Mouse (Mus musculus) liver, embryonic 12.5 days (tissue): ENCODE data around the gene Gm9903. TPM values are rescaled to one million over a fixed set of nuclear protein-coding genes. Genes with fewer than 3 reads are reported as not detected.

ENCODE experiments used
- ATAC-seq: fragments of 200-750 bp; cut with Nextera tagmentation; 2 replicates; pipeline ENCODE4 v1.8.0; 2017; ENCODE audit warnings: moderate number of reproducible peaks, mild to moderate bottlenecking, moderate library complexity
- H3K27ac ChIP-seq: fragments of 300-500 bp; sonication (generic); 2 replicates; pipeline ENCODE4 v1.5.1; 2016; ENCODE audit warnings: mild to moderate bottlenecking
- H3K27me3 ChIP-seq: fragments of 300-500 bp; sonication (generic); replicated peaks from 2 replicates; pipeline ENCODE4 v1.6.1; 2016; ENCODE audit warnings: mild to moderate bottlenecking, moderate library complexity
- H3K36me3 ChIP-seq: fragments of 300-500 bp; sonication (generic); 2 replicates; pipeline ENCODE4 v1.6.1; 2016; ENCODE audit warnings: mild to moderate bottlenecking, moderate library complexity
- H3K4me1 ChIP-seq: fragments of 300-500 bp; sonication (generic); 2 replicates; pipeline ENCODE4 v1.6.1; 2016
- H3K4me2 ChIP-seq: fragments of 300-500 bp; sonication (generic); 2 replicates; pipeline ENCODE4 v1.6.1; 2016; ENCODE audit warnings: mild to moderate bottlenecking, moderate library complexity
- H3K4me3 ChIP-seq: fragments of 300-500 bp; sonication (generic); 2 replicates; pipeline ENCODE4 v1.5.1; 2016; ENCODE audit warnings: mild to moderate bottlenecking, moderate library complexity
- H3K9ac ChIP-seq: fragments of 300-500 bp; sonication (generic); 2 replicates; pipeline ENCODE4 v1.6.1; 2016; ENCODE audit warnings: mild to moderate bottlenecking, moderate library complexity
- H3K9me3 ChIP-seq: fragments of 300-500 bp; sonication (generic); replicated peaks from 2 replicates; pipeline ENCODE4 v1.6.1; 2016; ENCODE audit warnings: mild to moderate bottlenecking, moderate library complexity
- WGBS: fragments of 180-500 bp; shearing (Covaris S2); methylation state at CpG from one replicate; pipeline ENCODE4 v1.1.7; 2016; ENCODE audit not compliant: insufficient replicate concordance; 5-methylcytosine and 5-hydroxymethylcytosine counted together
- polyA plus RNA-seq: library from polyadenylated mRNA; unstranded; fragments of >200 nt; fragmentation: Nextera tagmentation; extraction: Ambion mirVana; gene quantifications from 2 replicates; pipeline ENCODE4 v1.2.1, GENCODE M21; 2016

Gene Gm9903
- polyA plus RNA-seq, 1 experiment from 2014 or later: 0.11 TPM

DNA sequence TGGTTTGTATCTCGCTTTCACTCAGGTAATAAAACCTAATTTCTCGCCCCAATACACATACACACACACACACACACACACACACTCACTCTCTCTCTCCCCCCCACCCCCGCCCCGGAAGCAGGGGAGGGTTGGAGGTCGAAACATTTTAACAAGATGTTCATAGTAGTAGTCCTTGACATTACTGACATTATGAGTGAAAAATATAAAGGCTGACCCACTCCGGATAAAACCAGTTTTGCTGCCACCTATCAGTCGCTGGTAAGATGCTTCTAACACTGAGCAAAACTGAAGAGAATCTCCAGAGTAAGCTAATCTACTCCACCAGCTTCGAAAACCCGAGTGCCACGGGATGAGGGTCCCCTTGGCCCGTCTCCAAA is 21.8 kb downstream of the Gm9903 start:
- peaks cover 76% of the 10 kb centered on the region for H3K4me1 ChIP-seq
- peak overlapping the region; percentile 93 for H3K4me3 ChIP-seq
- H3K36me3 ChIP-seq: peaks cover 75% of the 10 kb centered on the region
- no peaks in the 10 kb centered on the region for H3K27me3 ChIP-seq
- H3K9ac ChIP-seq: peak overlapping the region; percentile 94
- H3K9me3 ChIP-seq: no peaks in the 10 kb centered on the region
- H3K27ac ChIP-seq: peak overlapping the region; percentile 93
- ATAC-seq: no peak
- peak overlapping the region; percentile 79 for H3K4me2 ChIP-seq
- 1% methylated on average over 11 of the region's 11 CpGs for WGBS

DNA sequence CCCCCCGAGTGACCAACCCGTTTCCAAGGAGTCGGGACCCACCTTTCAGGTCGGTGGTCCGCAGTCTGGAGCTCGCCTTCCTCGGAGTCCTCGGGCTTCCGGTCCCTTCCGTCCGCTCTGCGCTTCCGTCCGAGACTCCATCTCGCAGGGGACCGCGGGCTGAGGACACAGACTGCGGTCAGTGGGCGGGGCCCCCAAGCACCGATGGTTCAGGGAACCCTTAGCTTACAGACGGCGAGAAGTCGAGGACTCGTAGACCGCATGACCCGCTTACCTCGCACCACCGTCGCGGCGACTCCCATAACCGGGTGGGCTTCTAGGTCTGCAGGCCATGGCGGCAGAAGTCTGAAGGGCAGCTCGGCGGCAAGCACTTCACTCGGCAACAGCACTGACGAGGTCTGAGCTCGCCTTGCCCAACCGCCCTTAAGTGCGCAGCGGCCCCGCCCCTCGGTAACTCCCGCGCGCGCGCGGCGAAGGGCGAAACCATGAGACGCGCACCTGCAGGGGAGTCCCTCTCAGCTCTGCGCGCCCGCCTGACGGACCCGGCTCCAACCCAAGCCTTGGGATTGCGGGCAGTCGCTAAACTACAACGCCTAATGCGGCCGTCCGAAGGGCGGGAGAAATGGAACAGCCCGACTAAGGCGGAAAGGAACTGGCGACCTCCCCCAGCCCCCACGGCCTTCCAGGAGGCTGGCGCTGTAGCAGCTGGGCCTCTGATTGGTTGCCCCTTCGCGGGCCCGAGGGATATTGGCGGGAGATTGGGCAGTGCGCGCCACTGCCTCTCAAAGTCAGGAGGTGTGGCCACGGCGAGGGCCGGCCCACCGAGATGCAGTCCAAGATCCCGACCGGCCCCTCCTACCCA is 22.4 kb downstream of the Gm9903 start, which contains the start of gene Slbp:
TSS of gene Slbp (minus strand) at position 654 of the 862 bp plus-strand sequence.
- peaks cover 69% of the 10 kb centered on the region for H3K36me3 ChIP-seq
- peak; percentile 88 for ATAC-seq
- H3K27ac ChIP-seq: peak within 1 kb of the TSS; percentile 93
- peak within 1 kb of the TSS; percentile 93 for H3K4me3 ChIP-seq
- no peaks in the 10 kb centered on the region for H3K27me3 ChIP-seq
- H3K9me3 ChIP-seq: no peaks in the 10 kb centered on the region
- H3K4me2 ChIP-seq: peak within 1 kb of the TSS; percentile 79
- H3K4me1 ChIP-seq: peaks cover 78% of the 10 kb centered on the region
- under 1% methylated on average over 82 of the region's 82 CpGs for WGBS
- H3K9ac ChIP-seq: peak within 1 kb of the TSS; percentile 94

DNA sequence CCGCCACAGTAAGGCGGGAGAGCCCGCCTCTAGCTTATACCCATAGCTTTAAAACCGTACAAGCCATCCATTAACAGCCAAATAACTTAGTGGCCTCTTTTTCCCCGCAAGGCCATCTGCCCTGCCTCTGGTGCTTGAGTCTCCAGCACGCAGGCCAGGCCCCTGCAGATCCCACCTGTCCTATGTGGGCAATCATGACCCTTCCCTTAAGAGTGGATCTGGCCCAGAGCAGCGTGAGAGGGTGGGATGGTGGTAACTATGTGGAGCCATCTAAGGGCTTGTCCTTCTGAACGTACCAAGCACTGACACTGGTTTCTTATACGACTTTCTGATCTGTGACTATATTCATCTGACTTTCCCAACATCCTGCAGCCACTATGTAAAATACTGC is 23.1 kb downstream of the Gm9903 start:
- H3K4me1 ChIP-seq: peaks cover 72% of the 10 kb centered on the region
- ATAC-seq: peak; percentile 17

DNA sequence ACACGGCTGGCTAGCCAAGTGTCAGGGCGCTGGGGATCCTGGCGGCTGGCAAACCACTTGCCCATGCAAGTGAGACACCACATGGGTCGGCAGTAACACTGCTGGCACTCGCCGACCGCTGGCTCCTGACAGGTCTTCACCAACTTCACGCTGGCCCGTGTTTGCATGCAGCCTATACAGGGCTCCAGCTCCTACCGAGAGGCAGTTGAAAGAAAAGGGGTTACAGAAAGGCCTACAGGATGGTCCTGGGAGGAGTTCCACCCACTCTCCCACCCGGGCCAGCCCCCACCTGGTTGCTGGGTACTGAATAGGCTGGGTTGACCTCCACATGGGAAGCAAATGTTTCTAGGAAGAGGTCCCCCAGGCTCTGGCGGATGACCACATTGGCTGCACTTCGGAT is 24.7 kb downstream of the Gm9903 start:
- ATAC-seq: no peak
- Histone ChIP-seq H3K36me3 (peaks cover 46% of the 10 kb centered on the region), H3K4me2 (no peak overlapping the region), H3K4me1 (peaks cover 65% of the 10 kb centered on the region), H3K9me3 (no peaks in the 10 kb centered on the region), H3K9ac (0 out of 2 replicates have a peak overlapping the region, but pooled peaks have one; percentile 17), H3K27me3 (no peaks in the 10 kb centered on the region), H3K4me3 (no peak overlapping the region), H3K27ac (no peak overlapping the region)
- 90% methylated on average over 13 of the region's 13 CpGs for WGBS

More for the DNA sequence above, 23.1 kb downstream of the Gm9903 start:
- Histone ChIP-seq H3K9ac (peak overlapping the region; percentile 69), H3K4me2 (peak overlapping the region; percentile 79), H3K36me3 (peaks cover 62% of the 10 kb centered on the region), H3K27me3 (no peaks in the 10 kb centered on the region), H3K27ac (peak overlapping the region; percentile 93), H3K4me3 (peak overlapping the region; percentile 93), H3K9me3 (no peaks in the 10 kb centered on the region)
- WGBS: 3% methylated on average over 9 of the region's 9 CpGs

DNA sequence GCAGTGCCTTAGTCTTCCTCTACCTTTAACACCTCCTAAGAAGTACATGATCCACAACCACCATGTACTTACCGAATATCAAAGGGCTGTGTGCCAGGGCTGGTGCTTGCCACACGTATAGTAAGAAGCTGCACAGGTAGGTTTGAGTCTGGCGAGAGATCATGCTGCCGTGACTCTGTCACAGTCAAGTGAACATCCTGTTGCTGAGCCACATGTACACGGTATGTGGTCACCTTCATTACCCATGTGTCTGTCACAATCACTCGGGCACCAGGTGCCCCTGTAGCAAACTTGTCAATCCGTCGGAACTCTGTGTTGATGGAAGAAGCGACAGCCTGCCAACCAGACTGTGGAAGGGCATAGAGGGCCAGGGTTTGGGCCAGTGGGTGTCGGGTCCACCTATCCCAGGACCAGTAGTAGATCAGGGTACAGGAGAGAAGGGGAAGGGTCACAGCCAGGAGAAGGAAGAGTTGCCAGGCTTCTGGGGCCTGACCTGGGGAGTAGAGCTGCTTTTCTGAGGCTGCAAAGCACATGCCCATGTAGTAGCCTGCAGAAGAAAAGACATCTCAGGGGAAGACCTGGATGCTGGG is 25.6 kb downstream of the Gm9903 start:
- Histone ChIP-seq H3K9me3 (no peaks in the 10 kb centered on the region), H3K9ac (peak overlapping the region; percentile 96), H3K4me3 (no peak overlapping the region; the same call in 1 of the 2 replicates), H3K4me1 (peaks cover 65% of the 10 kb centered on the region), H3K27me3 (no peaks in the 10 kb centered on the region), H3K4me2 (peak overlapping the region; percentile 98), H3K27ac (no peak overlapping the region), H3K36me3 (peaks cover 41% of the 10 kb centered on the region)
- ATAC-seq: no peak
- 86% methylated on average over 10 of the region's 10 CpGs for WGBS

DNA sequence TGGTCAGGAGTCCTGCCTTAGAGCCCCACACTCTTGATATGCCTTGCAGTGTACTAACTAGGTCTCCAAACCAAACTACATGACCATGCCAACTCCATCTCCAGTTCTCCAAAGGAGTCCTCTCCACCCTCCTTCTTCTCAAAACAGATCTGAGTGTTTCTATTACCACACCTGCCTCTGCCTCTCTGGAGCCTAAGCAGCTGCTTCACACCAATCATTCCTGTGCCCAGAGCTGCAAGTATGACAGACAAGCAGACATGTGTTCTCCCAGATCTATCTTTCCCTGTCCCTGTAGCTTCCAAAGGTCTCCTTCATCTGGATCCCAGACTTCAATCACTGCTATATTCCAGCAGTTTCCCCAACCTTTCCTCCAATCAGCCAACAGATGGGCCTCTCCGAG is 27.0 kb downstream of the Gm9903 start:
- WGBS: 21% methylated on average over 1 of the region's 1 CpGs
- no peak for ATAC-seq
- H3K27me3 ChIP-seq: no peaks in the 10 kb centered on the region
- peaks cover 67% of the 10 kb centered on the region for H3K4me1 ChIP-seq
- H3K36me3 ChIP-seq: peaks cover 48% of the 10 kb centered on the region
- H3K4me3 ChIP-seq: peak overlapping the region; percentile 97
- peak overlapping the region; percentile 95 for H3K27ac ChIP-seq
- H3K9ac ChIP-seq: peak overlapping the region; percentile 96
- peak overlapping the region; percentile 98 for H3K4me2 ChIP-seq
- H3K9me3 ChIP-seq: no peaks in the 10 kb centered on the region

DNA sequence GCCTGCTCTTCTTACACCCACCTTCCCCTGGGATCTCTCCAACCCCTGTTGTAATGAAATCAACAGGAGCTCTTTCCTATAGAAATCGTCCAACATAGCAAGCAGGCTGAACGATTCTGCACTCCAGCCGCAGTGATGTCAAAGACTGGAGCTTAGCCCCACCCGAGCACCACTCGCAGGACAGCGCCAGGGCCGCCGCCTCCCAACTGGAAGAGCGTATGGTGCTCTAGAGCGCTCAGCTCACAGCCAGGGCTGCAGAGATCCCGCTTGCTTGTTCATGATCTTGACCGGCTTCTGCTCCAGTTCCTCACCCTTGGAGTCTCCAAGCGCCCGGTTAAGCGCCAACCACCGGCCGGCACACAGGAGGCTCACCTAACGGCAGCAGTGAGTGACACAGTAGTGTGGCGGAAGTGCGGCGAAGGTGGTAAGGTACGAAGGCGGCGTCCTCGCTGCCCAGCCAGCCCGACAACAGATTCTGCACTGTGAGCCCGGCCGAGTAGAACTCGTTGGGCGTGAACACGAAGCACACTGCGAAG is 27.6 kb downstream of the Gm9903 start:
- Histone ChIP-seq H3K4me2 (peak overlapping the region; percentile 98), H3K9ac (peak overlapping the region; percentile 96), H3K36me3 (peaks cover 54% of the 10 kb centered on the region), H3K27me3 (no peaks in the 10 kb centered on the region), H3K27ac (peak overlapping the region; percentile 95), H3K4me1 (peaks cover 67% of the 10 kb centered on the region), H3K4me3 (peak overlapping the region; percentile 97), H3K9me3 (no peaks in the 10 kb centered on the region)
- WGBS: 1% methylated on average over 32 of the region's 32 CpGs
- peak; percentile 59 for ATAC-seq

DNA sequence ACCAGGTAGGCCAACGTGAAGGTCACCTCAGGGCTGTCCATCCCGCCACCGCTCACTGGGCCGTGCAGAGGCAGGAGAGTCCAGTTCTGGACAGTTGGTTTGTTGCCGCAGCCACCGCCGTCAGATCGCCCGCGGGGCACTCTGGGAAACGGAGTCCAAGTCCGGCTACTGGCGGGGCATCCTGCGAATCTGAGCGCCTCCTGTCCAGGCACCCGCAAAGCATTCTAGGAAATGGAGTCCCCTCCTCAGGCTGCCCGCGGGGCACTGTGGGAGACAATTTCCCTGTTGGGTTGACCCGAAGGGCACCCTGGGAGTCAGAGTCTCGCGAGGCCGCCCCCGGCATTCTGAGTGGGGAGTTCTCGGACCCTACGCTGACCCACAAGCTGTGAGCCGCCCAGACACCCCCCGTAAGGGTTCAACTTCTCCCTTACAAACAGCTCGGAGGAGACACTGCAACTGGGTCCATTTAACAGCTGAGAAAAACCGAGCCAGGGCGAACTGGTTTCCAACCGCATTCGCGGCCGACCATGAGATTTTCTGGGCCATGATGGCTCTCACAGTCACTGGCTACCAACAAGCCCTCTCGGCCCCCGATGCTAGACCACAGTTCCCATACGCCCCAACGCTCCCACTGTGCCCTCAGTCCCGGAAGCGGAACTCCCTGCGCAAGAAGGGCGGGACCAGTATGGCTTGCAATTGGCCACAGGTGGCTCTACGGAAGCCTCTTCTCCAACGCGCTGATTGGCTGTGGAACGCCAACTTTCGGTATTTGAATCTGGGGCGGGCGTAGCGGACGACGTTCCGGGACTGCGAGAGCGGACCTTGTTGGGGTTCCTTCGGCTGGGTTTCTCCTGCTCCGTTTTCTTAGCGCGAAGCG is 28.3 kb downstream of the Gm9903 start, which contains the start of the genes Tacc3 and Tmem129:
TSS of gene Tacc3 (plus strand) at position 342 of the 877 bp plus-strand sequence.
TSS of gene Tmem129 (minus strand) at position 630 of the 877 bp plus-strand sequence.
- WGBS: under 1% methylated on average over 60 of the region's 60 CpGs
- Histone ChIP-seq H3K4me3 (peak within 1 kb of the TSS; percentile 97), H3K4me2 (peak within 1 kb of the TSS; percentile 98), H3K27me3 (no peaks in the 10 kb centered on the region), H3K36me3 (peaks cover 61% of the 10 kb centered on the region), H3K9me3 (no peaks in the 10 kb centered on the region), H3K9ac (peak within 1 kb of the TSS; percentile 96), H3K4me1 (peaks cover 63% of the 10 kb centered on the region), H3K27ac (peak within 1 kb of the TSS; percentile 95)
- peak; percentile 92 for ATAC-seq

DNA sequence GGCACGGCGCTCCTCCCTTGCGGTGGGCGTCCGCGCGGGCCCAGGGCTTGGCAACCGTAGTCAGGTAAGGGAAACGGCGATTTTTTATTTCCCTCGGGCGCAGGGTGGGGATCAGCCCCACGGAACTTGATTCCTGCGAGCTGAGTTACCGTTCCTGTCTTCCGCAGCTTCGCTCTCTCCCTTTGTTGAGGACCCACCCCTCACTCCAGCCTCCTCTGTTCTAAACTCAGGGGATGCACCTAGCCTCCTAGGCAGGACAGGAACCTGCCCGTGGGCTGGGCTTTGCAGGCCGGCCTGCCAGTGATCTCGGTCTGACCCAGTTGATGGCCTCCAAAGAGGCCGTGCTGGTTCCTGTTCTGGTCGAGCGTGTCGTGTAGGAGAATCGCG is 28.9 kb downstream of the Gm9903 start:
- peaks cover 62% of the 10 kb centered on the region for H3K36me3 ChIP-seq
- H3K27ac ChIP-seq: peak overlapping the region; percentile 95
- no peaks in the 10 kb centered on the region for H3K27me3 ChIP-seq
- H3K9ac ChIP-seq: peak overlapping the region; percentile 96
- no peaks in the 10 kb centered on the region for H3K9me3 ChIP-seq
- H3K4me1 ChIP-seq: peaks cover 56% of the 10 kb centered on the region
- under 1% methylated on average over 26 of the region's 26 CpGs for WGBS
- ATAC-seq: peak; percentile 8
- peak overlapping the region; percentile 97 for H3K4me3 ChIP-seq
- H3K4me2 ChIP-seq: peak overlapping the region; percentile 98

DNA sequence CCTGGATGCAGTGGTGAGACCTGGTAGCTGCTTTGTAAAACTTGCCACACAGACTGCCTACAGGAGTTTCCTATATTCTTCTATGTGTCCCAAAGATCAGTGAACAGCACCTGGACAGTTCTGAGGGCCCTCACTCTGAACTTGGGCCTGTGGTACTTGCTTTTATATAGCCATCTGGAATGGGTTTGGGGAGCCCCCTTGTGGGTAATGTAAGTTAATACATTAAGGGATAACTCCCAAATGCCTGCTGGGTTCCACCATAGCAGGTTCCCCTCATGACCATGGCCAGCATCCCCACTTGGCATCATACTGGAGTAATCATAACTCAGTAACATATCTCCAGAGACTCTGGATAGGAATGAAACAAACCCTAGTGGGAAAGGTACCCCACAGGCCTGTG is 38.5 kb downstream of the Gm9903 start:
- no peak overlapping the region for H3K4me2 ChIP-seq
- ATAC-seq: no peak
- H3K9me3 ChIP-seq: no peaks in the 10 kb centered on the region
- no peak overlapping the region for H3K4me3 ChIP-seq
- no peaks in the 10 kb centered on the region for H3K27me3 ChIP-seq
- no peaks in the 10 kb centered on the region for H3K4me1 ChIP-seq
- no peak overlapping the region for H3K27ac ChIP-seq
- peaks cover 99% of the 10 kb centered on the region for H3K36me3 ChIP-seq
- no peak overlapping the region for H3K9ac ChIP-seq

DNA sequence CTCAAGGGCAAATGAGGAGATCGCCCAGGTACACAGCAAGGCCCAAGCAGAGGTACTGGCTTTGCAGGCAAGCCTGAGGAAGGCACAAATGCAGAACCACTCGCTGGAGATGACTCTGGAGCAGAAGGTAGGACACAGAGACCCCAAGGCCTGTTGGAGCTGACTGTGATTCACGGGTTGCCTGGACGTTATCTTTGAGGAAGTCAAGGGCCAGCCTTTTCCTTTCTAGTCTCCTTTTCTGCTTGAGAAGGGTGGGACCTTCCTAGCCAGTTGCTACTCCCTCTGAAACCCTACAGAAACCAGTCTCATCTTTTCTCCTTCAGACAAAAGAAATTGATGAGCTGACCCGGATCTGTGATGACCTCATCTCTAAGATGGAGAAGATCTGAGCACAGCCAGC is 41.9 kb downstream of the Gm9903 start:
- Histone ChIP-seq H3K27ac (no peak overlapping the region), H3K36me3 (peaks cover 77% of the 10 kb centered on the region), H3K4me3 (no peak overlapping the region), H3K4me1 (no peaks in the 10 kb centered on the region), H3K27me3 (no peaks in the 10 kb centered on the region), H3K9me3 (no peaks in the 10 kb centered on the region), H3K4me2 (no peak overlapping the region), H3K9ac (no peak overlapping the region)
- no peak for ATAC-seq
- WGBS: 40% methylated on average over 5 of the region's 5 CpGs
